Mouse (Mus musculus): ENCODE data around the gene Rad51b.

Rad51b gene

GRCm38 (mm10) chr12:79846247-79847151, 549.4 kb downstream of the Rad51b start:
- no peak for DNase-seq

GRCm38 (mm10) chr12:79848539-79848938, 551.5 kb downstream of the Rad51b start:
- no peak for DNase-seq

GRCm38 (mm10) chr12:79850021-79850420, 552.9 kb downstream of the Rad51b start:
- DNase-seq = no peak

- DNase-seq = no peak
Measured at GRCm38 (mm10) chr12:79851898-79852297, 554.8 kb downstream of the Rad51b start.

- no peak for DNase-seq
Measured at GRCm38 (mm10) chr12:79852606-79853005, 555.5 kb downstream of the Rad51b start.

- DNase-seq = no peak
Measured at GRCm38 (mm10) chr12:79853901-79854490, 556.9 kb downstream of the Rad51b start.

- no peak for DNase-seq
Measured at GRCm38 (mm10) chr12:79854507-79854906, 557.4 kb downstream of the Rad51b start.

- no peak for DNase-seq
Measured at GRCm38 (mm10) chr12:79856116-79856909, 559.2 kb downstream of the Rad51b start.

GRCm38 (mm10) chr12:79857704-79858103, 560.6 kb downstream of the Rad51b start:
- no peak for DNase-seq

- no peak for DNase-seq
Measured at GRCm38 (mm10) chr12:79858336-79858735, 561.3 kb downstream of the Rad51b start.

- no peak for DNase-seq
Measured at GRCm38 (mm10) chr12:79859354-79860247, 562.5 kb downstream of the Rad51b start.

GRCm38 (mm10) chr12:79860248-79860555, 563.1 kb downstream of the Rad51b start:
- DNase-seq = no peak
